Mouse (Mus musculus) MEL (cell line): ENCODE results near the gene Rgmb. TPM values are rescaled to one million over a fixed set of nuclear protein-coding genes. Genes with fewer than 3 reads are reported as not detected.

Experiments used
- DNase-seq: peaks from one replicate; pipeline ENCODE4 v3.0.0; 2011; ENCODE audit warnings: low read depth, low spot score
- H3K27ac ChIP-seq: 2 replicates; pipeline ENCODE4 v1.5.1; 2012; ENCODE audit warnings: low read depth, mild to moderate bottlenecking, control low read depth, low read length, moderate library complexity; ENCODE audit not compliant: control insufficient read depth
- H3K27me3 ChIP-seq, 2 experiments: fragments of 150-350 bp in 1 of 2; sonication (generic) in 1 of 2; 2 replicates each; pipeline ENCODE4 v1.6.1; 2012; ENCODE audit warnings: low read length in 2 of 2, mild to moderate bottlenecking in 2 of 2, improper control_type of control experiment in 1 of 2, moderate library complexity in 1 of 2; ENCODE audit not compliant: insufficient read depth in 2 of 2, control insufficient read depth in 1 of 2
- H3K36me3 ChIP-seq, 2 experiments: 2 replicates each; pipeline ENCODE4 v1.6.1; 2012 to 2014; ENCODE audit warnings: low read length in 2 of 2, improper control_type of control experiment in 1 of 2, inconsistent platforms in 1 of 2, mild to moderate bottlenecking in 1 of 2; ENCODE audit not compliant: insufficient read depth in 2 of 2, control insufficient read depth in 1 of 2
- H3K4me1 ChIP-seq, 2 experiments: fragments of 150-350 bp in 1 of 2; sonication (generic) in 1 of 2; 2 replicates each; pipeline ENCODE4 v1.6.1; 2012; ENCODE audit warnings: low read length in 2 of 2, improper control_type of control experiment in 1 of 2, mild to moderate bottlenecking in 1 of 2; ENCODE audit not compliant: insufficient read depth in 2 of 2, control insufficient read depth in 1 of 2
- H3K4me3 ChIP-seq, 2 experiments: fragments of 150-350 bp in 1 of 2; sonication (generic) in 1 of 2; 2 replicates each; pipeline ENCODE4 v1.5.1; 2012; ENCODE audit warnings: low read depth in 2 of 2, low read length in 2 of 2, mild to moderate bottlenecking in 2 of 2, moderate library complexity in 2 of 2, control low read depth in 1 of 2, improper control_type of control experiment in 1 of 2; ENCODE audit not compliant: control insufficient read depth in 1 of 2, insufficient read depth in 1 of 2
- H3K79me2 ChIP-seq: 2 replicates; pipeline ENCODE4 v1.6.1; 2012; ENCODE audit warnings: mild to moderate bottlenecking, low read length, moderate library complexity; ENCODE audit not compliant: control insufficient read depth, poor library complexity, insufficient read depth
- H3K9ac ChIP-seq: 2 replicates; pipeline ENCODE4 v1.6.1; 2012; ENCODE audit warnings: low read depth, mild to moderate bottlenecking, control low read depth, low read length, moderate library complexity; ENCODE audit not compliant: control insufficient read depth, poor library complexity, severe bottlenecking
- H3K9me3 ChIP-seq: fragments of 150-350 bp; sonication (generic); replicated peaks from 2 replicates; pipeline ENCODE4 v1.6.1; 2012; ENCODE audit warnings: mild to moderate bottlenecking, low read length, improper control_type of control experiment, moderate library complexity; ENCODE audit not compliant: insufficient read depth
- CHD1 ChIP-seq: IDR thresholded peaks from 2 replicates; pipeline ENCODE4 v1.6.1; 2012; ENCODE audit warnings: low read depth, mild to moderate bottlenecking, inconsistent platforms, low read length, improper control_type of control experiment
- CHD2 ChIP-seq: IDR thresholded peaks from 2 replicates; pipeline ENCODE4 v1.6.1; 2011; ENCODE audit warnings: low read length, improper control_type of control experiment
- CTCF ChIP-seq, 3 experiments: IDR thresholded peaks in 2 of 3; conservative IDR thresholded peaks in 1 of 3; 2 replicates each; pipeline ENCODE4 v1.5.1; 2011 to 2012; ENCODE audit warnings: low read length in 3 of 3, low read depth in 2 of 3, mild to moderate bottlenecking in 2 of 3, improper control_type of control experiment in 1 of 3, inconsistent platforms in 1 of 3, mixed read lengths in 1 of 3, moderate library complexity in 1 of 3; ENCODE audit not compliant: control insufficient read depth in 1 of 3, insufficient read depth in 1 of 3, poor library complexity in 1 of 3, severe bottlenecking in 1 of 3
- ETS1 ChIP-seq: IDR thresholded peaks from 2 replicates; pipeline ENCODE4 v1.6.1; 2012; ENCODE audit warnings: low read depth, mild to moderate bottlenecking, inconsistent platforms, low read length, improper control_type of control experiment, moderate library complexity
- GABPA ChIP-seq: IDR thresholded peaks from 2 replicates; pipeline ENCODE4 v1.6.1; 2012; ENCODE audit warnings: low read depth, mild to moderate bottlenecking, inconsistent platforms, low read length, improper control_type of control experiment, moderate library complexity
- GATA1 ChIP-seq: IDR thresholded peaks from 2 replicates; pipeline ENCODE4 v1.6.1; 2011; ENCODE audit warnings: low read depth, low read length, improper control_type of control experiment
- HCFC1 ChIP-seq: IDR thresholded peaks from 2 replicates; pipeline ENCODE4 v1.6.1; 2012; ENCODE audit warnings: low read depth, mild to moderate bottlenecking, inconsistent platforms, low read length, improper control_type of control experiment, moderate library complexity
- JUND ChIP-seq: IDR thresholded peaks from 2 replicates; pipeline ENCODE4 v1.6.1; 2011; ENCODE audit warnings: low read depth, mild to moderate bottlenecking, improper control_type of control experiment, low read length
- KAT2A ChIP-seq: conservative IDR thresholded peaks from 2 replicates; pipeline ENCODE4 v1.6.1; 2012; ENCODE audit warnings: low read depth, low read length, improper control_type of control experiment, inconsistent platforms
- MAFK ChIP-seq: IDR thresholded peaks from 2 replicates; pipeline ENCODE4 v1.6.1; 2011; ENCODE audit warnings: low read depth, mild to moderate bottlenecking, low read length, improper control_type of control experiment, borderline replicate concordance
- MAZ ChIP-seq: IDR thresholded peaks from 2 replicates; pipeline ENCODE4 v1.6.1; 2012; ENCODE audit warnings: low read depth, mild to moderate bottlenecking, inconsistent platforms, low read length, improper control_type of control experiment
- MXI1 ChIP-seq: IDR thresholded peaks from 2 replicates; pipeline ENCODE4 v1.6.1; 2011; ENCODE audit warnings: mild to moderate bottlenecking, low read depth, low read length, improper control_type of control experiment
- MYB ChIP-seq: IDR thresholded peaks from 2 replicates; pipeline ENCODE4 v1.6.1; 2011; ENCODE audit warnings: mild to moderate bottlenecking, low read depth, low read length, improper control_type of control experiment
- NELFE ChIP-seq: IDR thresholded peaks from 2 replicates; pipeline ENCODE4 v1.6.1; 2011; ENCODE audit warnings: low read depth, low read length, improper control_type of control experiment
- NRF1 ChIP-seq: IDR thresholded peaks from 2 replicates; pipeline ENCODE4 v1.6.1; 2014; ENCODE audit warnings: low read depth, mild to moderate bottlenecking, inconsistent platforms, low read length, improper control_type of control experiment, moderate library complexity; ENCODE audit not compliant: poor library complexity, insufficient read depth, severe bottlenecking
- RAD21 ChIP-seq: IDR thresholded peaks from 2 replicates; pipeline ENCODE4 v1.6.1; 2011; ENCODE audit warnings: mild to moderate bottlenecking, low read depth, low read length, improper control_type of control experiment
- SIN3A ChIP-seq: IDR thresholded peaks from 2 replicates; pipeline ENCODE4 v1.6.1; 2012; ENCODE audit warnings: low read length, improper control_type of control experiment, inconsistent platforms
- SMC3 ChIP-seq: IDR thresholded peaks from 2 replicates; pipeline ENCODE4 v1.6.1; 2011; ENCODE audit warnings: low read depth, low read length, improper control_type of control experiment
- TBP ChIP-seq: IDR thresholded peaks from 2 replicates; pipeline ENCODE4 v1.8.0; 2011; ENCODE audit warnings: low read depth, low read length, improper control_type of control experiment
- ZC3H11A ChIP-seq: IDR thresholded peaks from 2 replicates; pipeline ENCODE4 v1.6.1; 2012; ENCODE audit warnings: low read depth, mild to moderate bottlenecking, inconsistent platforms, low read length, improper control_type of control experiment
- ZKSCAN1 ChIP-seq: IDR thresholded peaks from 2 replicates; pipeline ENCODE4 v1.6.1; 2012; ENCODE audit warnings: low read depth, mild to moderate bottlenecking, inconsistent platforms, low read length, improper control_type of control experiment, moderate library complexity
- ZMIZ1 ChIP-seq: IDR thresholded peaks from 2 replicates; pipeline ENCODE4 v1.6.1; 2012; ENCODE audit warnings: low read depth, mild to moderate bottlenecking, inconsistent platforms, low read length, improper control_type of control experiment, moderate library complexity
- ZNF384 ChIP-seq: IDR thresholded peaks from 2 replicates; pipeline ENCODE4 v1.6.1; 2012; ENCODE audit warnings: low read depth, mild to moderate bottlenecking, inconsistent platforms, low read length, improper control_type of control experiment
- polyA plus RNA-seq, 2 experiments: library from polyadenylated mRNA; stranded (reverse) in 1 of 2; unstranded in 1 of 2; fragments of >175 nt in 1 of 2; fragments of >200 nt in 1 of 2; gene quantifications; 2 replicates each; pipeline versions ENCODE4 v1.2.1 to v1.2.4; 2012; ENCODE audit warnings: low replicate concordance in 2 of 2, low read depth in 1 of 2; ENCODE audit not compliant: insufficient read length in 2 of 2, insufficient read depth in 1 of 2, missing spikeins in 1 of 2
- total RNA-seq: library from RNA; depleted of rRNA; stranded (reverse); fragments of 300-350 nt; gene quantifications from 2 replicates; pipeline ENCODE4 v1.2.3, GENCODE M21; 2012

Gene Rgmb
- total and polyA plus RNA-seq, 3 experiments = not detected

GRCm38 (mm10) chr17:15824854-15825253, 6.0 kb downstream of the Rgmb start:
- Histone ChIP-seq H3K36me3 (no peaks in the 10 kb centered on the region), H3K9me3 (no peaks in the 10 kb centered on the region), H3K4me3 (no peak overlapping the region), H3K79me2 (no peaks in the 10 kb centered on the region), H3K9ac (no peak overlapping the region), H3K27ac (no peak overlapping the region), H3K4me1 (no peaks in the 10 kb centered on the region), H3K27me3 (no peaks in the 10 kb centered on the region)
- DNase-seq = no peak
- no peak for TF ChIP-seq KAT2A
- TF ChIP-seq ETS1 = no peak

- DNase-seq = no peak
- no peaks in the 10 kb centered on the region for H3K36me3 ChIP-seq
- H3K4me3 ChIP-seq = no peak overlapping the region
- H3K79me2 ChIP-seq = no peaks in the 10 kb centered on the region
- TF ChIP-seq GABPA (no peak), NELFE (no peak), ZKSCAN1 (no peak), GATA1 (no peak), HCFC1 (no peak), SIN3A (no peak), RAD21 (no peak), ZC3H11A (no peak), MXI1 (no peak), SMC3 (no peak)
- H3K4me1 ChIP-seq = no peaks in the 10 kb centered on the region
- no peak overlapping the region for H3K27ac ChIP-seq
- H3K9ac ChIP-seq = no peak overlapping the region
- no peaks in the 10 kb centered on the region for H3K9me3 ChIP-seq
- H3K27me3 ChIP-seq = no peaks in the 10 kb centered on the region
Observed at GRCm38 (mm10) chr17:15824337-15824736, 6.5 kb downstream of the Rgmb start.

DNA sequence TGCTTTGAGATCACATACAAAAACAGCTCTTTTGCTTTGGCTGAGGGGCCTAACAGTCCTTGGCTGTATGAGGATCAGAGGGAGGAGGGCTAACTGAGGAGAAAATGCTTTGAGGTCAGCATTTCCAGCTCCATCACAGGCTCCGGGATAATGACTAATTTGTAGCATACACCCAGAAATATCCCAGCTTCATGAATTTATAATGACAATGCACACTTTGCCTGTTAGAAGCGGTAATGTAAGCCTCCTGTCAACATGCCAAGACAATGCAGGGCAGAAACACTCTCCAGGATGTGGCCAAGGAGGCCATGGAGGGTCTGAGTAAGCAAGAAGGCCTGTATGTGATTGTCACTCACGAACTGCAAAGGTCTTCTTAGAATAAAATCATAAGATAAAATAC, 7.0 kb downstream of the Rgmb start:
- no peak overlapping the region for H3K27ac ChIP-seq
- no peak for TF ChIP-seq CHD2
- no peak for TF ChIP-seq MAZ
- no peak for TF ChIP-seq TBP
- no peak for TF ChIP-seq JUND
- no peak for TF ChIP-seq MXI1
- no peak for TF ChIP-seq ZMIZ1
- no peak for TF ChIP-seq ZC3H11A
- TF ChIP-seq NRF1 = no peak
- no peak for TF ChIP-seq ZNF384
- TF ChIP-seq ETS1 = no peak
- TF ChIP-seq GABPA = no peak
- TF ChIP-seq SIN3A = no peak
- no peak for TF ChIP-seq NELFE
- no peak for TF ChIP-seq CTCF (IDR thresholded peaks at IDR 0.05 in 2 of 3, conservative IDR thresholded peaks at IDR 0.05 in 1 of 3; ENCODE audit: control insufficient read depth in 1 of 3, insufficient read depth in 1 of 3, low read depth in 2 of 3, low read length in 3 of 3, poor library complexity in 1 of 3, severe bottlenecking in 1 of 3)
- no peak for TF ChIP-seq MYB
- no peak for TF ChIP-seq HCFC1
- no peak for TF ChIP-seq MAFK
- TF ChIP-seq CHD1 = no peak
- TF ChIP-seq KAT2A = no peak
- no peak for DNase-seq
- H3K9ac ChIP-seq = no peak overlapping the region
- no peaks in the 10 kb centered on the region for H3K27me3 ChIP-seq
- H3K9me3 ChIP-seq = no peaks in the 10 kb centered on the region
- no peaks in the 10 kb centered on the region for H3K4me1 ChIP-seq
- no peak overlapping the region for H3K4me3 ChIP-seq
- no peaks in the 10 kb centered on the region for H3K36me3 ChIP-seq
- no peaks in the 10 kb centered on the region for H3K79me2 ChIP-seq
